20 mouse cellular contexts compared by ENCODE assay signal in the genomic region with DNA sequence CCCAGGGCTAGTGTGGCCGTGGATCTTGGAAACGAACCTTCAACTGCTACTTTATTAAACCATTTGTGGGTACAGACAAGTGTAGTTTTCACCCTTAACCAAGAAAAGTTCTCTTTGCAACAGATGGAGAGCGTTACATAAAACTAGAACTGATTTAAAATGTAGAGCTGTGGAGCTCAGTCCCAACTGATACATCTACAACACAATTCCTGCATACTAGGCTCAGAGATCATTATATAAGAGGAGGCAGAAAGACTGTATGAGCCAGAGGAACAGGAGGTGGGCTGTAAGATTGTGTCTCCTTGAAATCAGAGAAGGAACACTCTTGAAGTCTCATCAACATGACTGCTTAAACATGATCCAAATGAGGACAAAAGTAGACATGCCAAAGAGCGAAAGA. TPM values are rescaled to one million over a fixed set of nuclear protein-coding genes. Genes with fewer than 3 reads are reported as not detected.
"Had no signal": no experiment of that assay in that cellular context is flagged by ENCODE, and none has a peak within 500 bp of the region (broad histone marks: within the 10 kb centered on the region; RNA-seq: fewer than 3 reads in every experiment).

No protein-coding gene starts in this region.

- H3K4me1 ChIP-seq: neural tube, embryonic 12.5 days; neural tube, embryonic 13.5 days; neural tube, embryonic 15.5 days; stomach, embryonic 15.5 days had no signal

- H3K9ac ChIP-seq: neural tube, embryonic 12.5 days; neural tube, embryonic 13.5 days; neural tube, embryonic 15.5 days; stomach, embryonic 15.5 days had no signal

- H3K4me2 ChIP-seq: neural tube, embryonic 12.5 days; neural tube, embryonic 13.5 days; neural tube, embryonic 15.5 days; stomach, embryonic 15.5 days had no signal

- H3K27ac ChIP-seq: neural tube, embryonic 12.5 days; neural tube, embryonic 13.5 days; neural tube, embryonic 15.5 days; stomach, embryonic 15.5 days; stomach, postnatal 0 days had no signal

- H3K9me3 ChIP-seq: neural tube, embryonic 12.5 days; neural tube, embryonic 13.5 days; neural tube, embryonic 15.5 days; stomach, embryonic 15.5 days had no signal

- H3K4me3 ChIP-seq: neural tube, embryonic 12.5 days; neural tube, embryonic 13.5 days; neural tube, embryonic 15.5 days; stomach, embryonic 15.5 days had no signal

- H3K27me3 ChIP-seq: neural tube, embryonic 12.5 days; neural tube, embryonic 13.5 days; neural tube, embryonic 15.5 days; stomach, embryonic 15.5 days had no signal

- DNase-seq: retina, postnatal 1 day; right cerebral cortex, adult 18-20 months; right cerebral cortex, postnatal 14 days; right cerebral cortex, postnatal 25 days; right cerebral cortex, postnatal 4 days; spleen, adult 18-20 months; thymus, adult 18-20 months; thymus, adult 2 months; thymus, postnatal 14 days; thymus, postnatal 25 days; thymus, postnatal 36 days; thymus, postnatal 4 days had no signal

- H3K36me3 ChIP-seq: neural tube, embryonic 12.5 days; neural tube, embryonic 13.5 days; neural tube, embryonic 15.5 days; stomach, embryonic 15.5 days had no signal

RNA-seq across cellular contexts. Expression of a gene that starts 9.2 kb away (rescaled TPM):
- total RNA-seq: neutrophil, adult 5-6 weeks had no signal
- polyA plus RNA-seq: stomach, embryonic 14.5 days; thymus, adult 2 months; thymus, postnatal 0 days had no signal
